ENCODE assay signal across 9 mouse cellular contexts in genomic region chr2:26121541-26122083, GRCm38 (mm10). TPM values are rescaled to one million over a fixed set of nuclear protein-coding genes. Genes with fewer than 3 reads are reported as not detected.
DNase-seq lines count a peak whose midpoint lies in the region; ATAC-seq lines count a peak whose summit lies in the region.
"Had no signal": no experiment of that assay in that cellular context is flagged by ENCODE, and none has a peak within 500 bp of the region (broad histone marks: within the 10 kb centered on the region; RNA-seq: fewer than 3 reads in every experiment).

No protein-coding gene starts in this region.

- no peaks in the 10 kb centered on the region for H3K9me3 ChIP-seq in lung, embryonic 15.5 days
- H3K9me3 ChIP-seq in forebrain, embryonic 13.5 days (replicated peaks), result no peaks in the 10 kb centered on the region
- no peaks in the 10 kb centered on the region for H3K9me3 ChIP-seq in limb, embryonic 11.5 days (ENCODE audit: control insufficient read depth, low read length)
- no peaks in the 10 kb centered on the region for H3K9me3 ChIP-seq in neural tube, embryonic 15.5 days (replicated peaks)

- H3K27ac ChIP-seq in lung, embryonic 15.5 days, result 0 out of 2 replicates have a peak overlapping the region, but pooled peaks have one; percentile 27
- no peak overlapping the region for H3K27ac ChIP-seq in forebrain, embryonic 13.5 days
- no peak overlapping the region for H3K27ac ChIP-seq in limb, embryonic 11.5 days (replicated peaks; ENCODE audit: low read depth, low read length)
- no peak overlapping the region for H3K27ac ChIP-seq in neural tube, embryonic 15.5 days (replicated peaks)

- no peak for ATAC-seq in lung, embryonic 15.5 days (ENCODE audit: borderline replicate concordance, extremely low read depth, low FRiP score, low TSS enrichment)
- no peak for ATAC-seq in forebrain, embryonic 13.5 days
- ATAC-seq in limb, embryonic 11.5 days (ENCODE audit: insufficient number of reproducible peaks, low FRiP score, low TSS enrichment, low read depth), result no peak
- ATAC-seq in neural tube, embryonic 15.5 days (ENCODE audit: low FRiP score), result no peak

- no peak for DNase-seq in lung, postnatal 10 days
- DNase-seq in limb, embryonic 11.5 days (ENCODE audit: low spot score), result peak; percentile 29
- DNase-seq in thymus, postnatal 36 days, result no peak
- DNase-seq in adrenal gland, postnatal 14 days, result no peak
- DNase-seq in gastrocnemius, postnatal 25 days, result no peak
- DNase-seq: right cerebral cortex, adult 18-20 months had no signal

- peak overlapping the region; percentile 98 for H3K4me2 ChIP-seq in lung, embryonic 15.5 days
- H3K4me2 ChIP-seq in forebrain, embryonic 13.5 days, result peak overlapping the region; percentile 95
- H3K4me2 ChIP-seq in limb, embryonic 11.5 days (ENCODE audit: low read depth, severe bottlenecking), result peak overlapping the region; percentile 98
- H3K4me2 ChIP-seq in neural tube, embryonic 15.5 days, result peak overlapping the region; percentile 99

- peak overlapping the region; percentile 57 for H3K4me3 ChIP-seq in lung, embryonic 15.5 days
- H3K4me3 ChIP-seq in forebrain, embryonic 13.5 days, result peak overlapping the region; percentile 68
- peak overlapping the region; percentile 51 for H3K4me3 ChIP-seq in limb, embryonic 11.5 days (ENCODE audit: low read depth, low read length)
- peak overlapping the region; percentile 76 for H3K4me3 ChIP-seq in neural tube, embryonic 15.5 days (replicated peaks)

- peaks cover 29% of the 10 kb centered on the region for H3K4me1 ChIP-seq in lung, embryonic 15.5 days
- peaks cover 22% of the 10 kb centered on the region for H3K4me1 ChIP-seq in forebrain, embryonic 13.5 days
- H3K4me1 ChIP-seq in limb, embryonic 11.5 days (ENCODE audit: control insufficient read depth, insufficient read depth, low read length), result 0 out of 2 replicates have a peak, but pooled peaks cover 3% of the 10 kb centered on the region
- peaks cover 33% of the 10 kb centered on the region for H3K4me1 ChIP-seq in neural tube, embryonic 15.5 days

- H3K27me3 ChIP-seq in lung, embryonic 15.5 days, result peaks cover 20% of the 10 kb centered on the region
- peaks cover 53% of the 10 kb centered on the region for H3K27me3 ChIP-seq in forebrain, embryonic 13.5 days
- H3K27me3 ChIP-seq in limb, embryonic 11.5 days (ENCODE audit: control insufficient read depth, insufficient read depth, low read length), result peaks cover 23% of the 10 kb centered on the region
- peaks cover 36% of the 10 kb centered on the region for H3K27me3 ChIP-seq in neural tube, embryonic 15.5 days (replicated peaks)

- H3K9ac ChIP-seq in lung, embryonic 15.5 days, result peak overlapping the region; percentile 53
- peak overlapping the region; percentile 69; the same call in 1 of the 2 replicates for H3K9ac ChIP-seq in forebrain, embryonic 13.5 days
- H3K9ac ChIP-seq in limb, embryonic 11.5 days (ENCODE audit: low read length), result no peak overlapping the region
- peak overlapping the region; percentile 59 for H3K9ac ChIP-seq in neural tube, embryonic 15.5 days (replicated peaks)

- no peaks in the 10 kb centered on the region for H3K36me3 ChIP-seq in lung, embryonic 15.5 days
- H3K36me3 ChIP-seq in forebrain, embryonic 13.5 days (ENCODE audit: poor library complexity, severe bottlenecking), result no peaks in the 10 kb centered on the region
- H3K36me3 ChIP-seq in limb, embryonic 11.5 days (ENCODE audit: control insufficient read depth, insufficient read depth, low read length), result no peaks in the 10 kb centered on the region
- H3K36me3 ChIP-seq in neural tube, embryonic 15.5 days, result no peaks in the 10 kb centered on the region

- 22% methylated on average over 17 of the region's 17 CpGs for WGBS in lung, embryonic 15.5 days
- 22% methylated on average over 17 of the region's 17 CpGs for WGBS in forebrain, embryonic 13.5 days
- 17% methylated on average over 17 of the region's 17 CpGs for WGBS in limb, embryonic 11.5 days
- WGBS in neural tube, embryonic 15.5 days, result 24% methylated on average over 17 of the region's 17 CpGs

RNA-seq across cellular contexts. Expression of gene Nacc2, which starts 1.4 kb away (rescaled TPM):
- 10.3 and 11.2 TPM in 2 replicates for polyA plus RNA-seq in lung, embryonic 15.5 days (2015; fragmentation: Nextera tagmentation; extraction: Ambion mirVana)
- 9.4 and 10.6 TPM in 2 replicates for polyA plus RNA-seq in forebrain, embryonic 13.5 days (2015; fragmentation: Nextera tagmentation; extraction: Ambion mirVana)
- 2.8 and 4.0 TPM in 2 replicates for polyA plus RNA-seq in limb, embryonic 11.5 days (2014; fragmentation: Nextera tagmentation; extraction: Ambion mirVana)
- polyA plus RNA-seq in neural tube, embryonic 15.5 days (2015; fragmentation: Nextera tagmentation; extraction: Ambion mirVana), result 22.9 and 23.6 TPM in 2 replicates
- total RNA-seq in adrenal gland, postnatal 14 days (2021), result 25.9 and 30.5 TPM in 2 replicates
- 10 to 100 TPM; 18.2 to 23.7 TPM for total RNA-seq in gastrocnemius, postnatal 25 days (2021)
